Mouse (Mus musculus): Measurements from ENCODE around the gene Slc5a2.

GRCm38 (mm10) chr7:128321260-128321659, 55.8 kb downstream of the Slc5a2 start:
- TF ChIP-seq POLR2A (IDR thresholded peaks at IDR 0.05; ENCODE audit: low read depth, low read length), result no peak
- TF ChIP-seq CTCF (IDR thresholded peaks at IDR 0.05; ENCODE audit: borderline replicate concordance, insufficient read depth, low read length), result no peak
